Mouse (Mus musculus): ENCODE results near the gene Rps6ka6. TPM values are rescaled to one million over a fixed set of nuclear protein-coding genes. Genes with fewer than 3 reads are reported as not detected.

Gene Rps6ka6
- total and polyA plus RNA-seq, 2 experiments from 2014 or later = 0.61 to 1.00 TPM

GRCm38 (mm10) chrX:111377020-111377419 is 160.7 kb downstream of the Rps6ka6 start:
- ATAC-seq (ENCODE audit: insufficient read depth, low read depth) = no peak
- H3K36me3 ChIP-seq (replicated peaks; ENCODE audit: control insufficient read depth, insufficient read depth, low read length) = no peaks in the 10 kb centered on the region
- no peaks in the 10 kb centered on the region for H3K27me3 ChIP-seq (ENCODE audit: control insufficient read depth, insufficient read depth, low read length)
- H3K9me3 ChIP-seq (replicated peaks; ENCODE audit: control insufficient read depth, low read length) = no peaks in the 10 kb centered on the region
- 65% methylated on average over 5 of the region's 5 CpGs for WGBS
- no peak overlapping the region for H3K4me3 ChIP-seq (ENCODE audit: low read depth, low read length)
- no peak for DNase-seq (ENCODE audit: low spot score)
- H3K9ac ChIP-seq (replicated peaks; ENCODE audit: low read depth, low read length) = no peak overlapping the region
- no peak overlapping the region for H3K27ac ChIP-seq (ENCODE audit: low read depth)
- H3K4me1 ChIP-seq (ENCODE audit: control insufficient read depth, insufficient read depth) = no peaks in the 10 kb centered on the region
- no peak for TF ChIP-seq EP300 (IDR thresholded peaks at IDR 0.05; ENCODE audit: low read depth)
- TF ChIP-seq CTCF (IDR thresholded peaks at IDR 0.05; ENCODE audit: low read depth) = no peak
- no peak overlapping the region for H3K4me2 ChIP-seq (ENCODE audit: low read depth, low read length)

GRCm38 (mm10) chrX:111374177-111374576 is 163.6 kb downstream of the Rps6ka6 start:
- 33% methylated on average over 1 of the region's 1 CpGs for WGBS
- no peak overlapping the region for H3K27ac ChIP-seq (ENCODE audit: low read depth)
- TF ChIP-seq EP300 (IDR thresholded peaks at IDR 0.05; ENCODE audit: low read depth) (no peak), CTCF (IDR thresholded peaks at IDR 0.05; ENCODE audit: low read depth) (no peak)
- DNase-seq (ENCODE audit: low spot score) (no peak), ATAC-seq (ENCODE audit: insufficient read depth, low read depth) (no peak)
- no peaks in the 10 kb centered on the region for H3K9me3 ChIP-seq (replicated peaks; ENCODE audit: control insufficient read depth, low read length)
- H3K4me3 ChIP-seq (ENCODE audit: low read depth, low read length) = no peak overlapping the region
- no peak overlapping the region for H3K9ac ChIP-seq (replicated peaks; ENCODE audit: low read depth, low read length)
- no peaks in the 10 kb centered on the region for H3K27me3 ChIP-seq (ENCODE audit: control insufficient read depth, insufficient read depth, low read length)
- no peaks in the 10 kb centered on the region for H3K36me3 ChIP-seq (replicated peaks; ENCODE audit: control insufficient read depth, insufficient read depth, low read length)
- H3K4me2 ChIP-seq (ENCODE audit: low read depth, low read length) = no peak overlapping the region
- H3K4me1 ChIP-seq (ENCODE audit: control insufficient read depth, insufficient read depth) = no peaks in the 10 kb centered on the region

Other genes starting within 250 kb of the Rps6ka6 start
- 0.84 and 1.0 TPM in 2 replicates for gene Hdx, start 159.1 kb upstream of the Rps6ka6 start, total RNA-seq (2014; rRNA removed; ENCODE audit: low replicate concordance)
- 0.19 and 0.27 TPM in 2 replicates for gene Hdx, start 159.1 kb upstream of the Rps6ka6 start, polyA plus RNA-seq (2015; fragmentation: Nextera tagmentation; extraction: Ambion mirVana)